Mouse (Mus musculus) liver, postnatal 0 days (tissue): ENCODE results near the gene Ackr3. TPM values are rescaled to one million over a fixed set of nuclear protein-coding genes. Genes with fewer than 3 reads are reported as not detected.

ENCODE experiments used
- ATAC-seq: fragments of 200-750 bp; cut with Nextera tagmentation; 2 replicates; pipeline ENCODE4 v1.8.0; 2017; ENCODE audit warnings: mild to moderate bottlenecking, moderate library complexity
- DNase-seq: peaks from one replicate; pipeline ENCODE4 v3.0.0-alpha.2; 2016
- H3K27ac ChIP-seq: fragments of 300-500 bp; sonication (generic); 2 replicates; pipeline ENCODE4 v1.5.1; 2014; ENCODE audit warnings: antibody characterized with exemption, moderate library complexity, mild to moderate bottlenecking, low read depth
- H3K27me3 ChIP-seq: fragments of 300-500 bp; sonication (generic); 2 replicates; pipeline ENCODE4 v1.6.1; 2014; ENCODE audit warnings: low read length, control low read depth, mixed read lengths; ENCODE audit not compliant: insufficient read depth
- H3K36me3 ChIP-seq: fragments of 300-500 bp; sonication (generic); replicated peaks from 2 replicates; pipeline ENCODE4 v1.6.1; 2014; ENCODE audit warnings: mild to moderate bottlenecking, control low read depth, low read length, moderate library complexity, mixed read lengths; ENCODE audit not compliant: insufficient read depth
- H3K4me1 ChIP-seq: fragments of 300-500 bp; sonication (generic); 2 replicates; pipeline ENCODE4 v1.6.1; 2014; ENCODE audit warnings: antibody characterized with exemption, mild to moderate bottlenecking, control low read depth; ENCODE audit not compliant: insufficient read depth
- H3K4me2 ChIP-seq: fragments of 300-500 bp; sonication (generic); 2 replicates; pipeline ENCODE4 v1.6.1; 2014; ENCODE audit warnings: low read depth, mild to moderate bottlenecking, low read length, moderate library complexity, mixed read lengths
- H3K4me3 ChIP-seq: fragments of 300-500 bp; sonication (generic); 2 replicates; pipeline ENCODE4 v1.5.1; 2014; ENCODE audit warnings: low read depth, low read length
- H3K9ac ChIP-seq: fragments of 300-500 bp; sonication (generic); replicated peaks from 2 replicates; pipeline ENCODE4 v1.6.1; 2014; ENCODE audit warnings: mild to moderate bottlenecking, moderate library complexity
- H3K9me3 ChIP-seq: fragments of 300-500 bp; sonication (generic); 2 replicates; pipeline ENCODE4 v1.6.1; 2016; ENCODE audit warnings: mild to moderate bottlenecking, control low read depth, low read length, mixed read lengths
- CTCF ChIP-seq: sonication (generic); IDR thresholded peaks from 2 replicates; pipeline ENCODE4 v1.5.1; 2016; ENCODE audit warnings: antibody characterized with exemption, low read depth
- EP300 ChIP-seq: IDR thresholded peaks from 2 replicates; pipeline ENCODE4 v1.6.1; 2016; ENCODE audit warnings: antibody characterized with exemption, low read depth, mild to moderate bottlenecking
- WGBS: fragments of 180-500 bp; shearing (Covaris S2); extraction: QIAGEN DNeasy Blood & Tissue Kit; methylation state at CpG from one replicate; pipeline ENCODE4 v1.1.7; 2014; ENCODE audit not compliant: insufficient replicate concordance; 5-methylcytosine and 5-hydroxymethylcytosine counted together
- polyA plus RNA-seq: library from polyadenylated mRNA; unstranded; fragments of >200 nt; fragmentation: Nextera tagmentation; extraction: Ambion mirVana; gene quantifications from 2 replicates; pipeline ENCODE4 v1.2.1, GENCODE M21; 2015

Gene Ackr3
- polyA plus RNA-seq, 1 experiment from 2014 or later = 2.5 TPM

DNA sequence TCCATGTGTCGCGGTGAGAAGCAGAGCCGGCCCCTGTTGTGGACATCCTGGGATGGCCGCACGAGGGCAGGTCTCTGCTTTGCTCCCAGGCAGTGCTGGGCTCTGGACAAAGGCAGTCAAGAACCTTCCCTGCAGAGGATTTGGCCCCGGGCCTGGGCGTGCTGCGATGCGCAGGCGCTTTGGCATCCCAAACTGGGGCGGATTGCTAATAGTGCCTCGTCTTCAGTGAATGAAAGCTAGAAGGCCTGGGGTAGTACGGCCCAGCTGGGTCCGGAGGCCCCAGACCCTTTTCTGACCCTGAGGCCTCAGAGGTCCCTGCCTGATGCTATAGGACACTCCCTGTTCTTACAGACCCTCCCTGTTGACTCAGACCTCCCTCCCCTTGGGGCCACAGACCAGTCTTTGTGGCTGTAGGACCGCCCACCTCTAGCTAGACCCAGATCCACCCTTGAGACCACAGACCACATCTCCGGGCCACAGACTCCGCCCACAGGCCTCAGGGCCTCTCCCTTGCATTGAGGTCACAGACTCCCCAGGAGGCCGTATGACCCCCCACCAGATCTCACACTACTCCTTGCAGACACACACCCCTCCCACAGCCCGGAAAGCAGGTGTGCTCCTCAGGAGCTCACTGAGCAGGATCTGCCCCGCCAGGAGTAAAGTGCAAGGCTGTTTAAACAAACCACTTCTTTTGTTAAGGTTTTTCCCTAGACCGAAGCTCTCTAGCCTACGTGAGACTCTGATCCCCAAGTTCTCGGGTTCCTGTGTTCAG, 1.4 kb upstream of the Ackr3 start:
- Histone ChIP-seq H3K4me2 (no peak overlapping the region), H3K27me3 (peaks cover 38% of the 10 kb centered on the region), H3K27ac (no peak overlapping the region), H3K36me3 (no peaks in the 10 kb centered on the region), H3K9me3 (no peaks in the 10 kb centered on the region), H3K9ac (no peak overlapping the region), H3K4me3 (no peak overlapping the region), H3K4me1 (no peaks in the 10 kb centered on the region)
- TF ChIP-seq EP300 (no peak), CTCF (peak; percentile 33; the same call in 1 of the 2 replicates)
- DNase-seq = peak; percentile 28
- WGBS = 17% methylated on average over 23 of the region's 23 CpGs
- no peak for ATAC-seq

DNA sequence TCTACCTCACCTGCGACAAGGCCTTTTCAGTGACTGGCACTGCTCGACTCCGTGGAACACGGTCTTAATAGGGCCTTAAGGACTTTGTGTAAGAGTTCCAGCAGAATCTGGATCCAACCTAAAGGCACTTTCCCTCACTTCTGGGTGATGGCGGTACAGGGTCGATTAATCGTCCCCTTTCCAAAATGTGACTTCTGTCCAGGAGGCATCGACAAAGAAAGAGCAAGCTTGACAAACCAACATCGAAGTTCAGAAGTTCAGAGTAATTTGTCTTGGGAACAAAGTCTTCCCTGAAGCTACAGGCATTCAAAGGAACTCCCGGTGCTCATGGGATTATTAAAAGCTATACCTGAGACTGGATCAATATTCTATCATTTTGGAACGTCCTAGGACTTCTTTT, 439 bp upstream of the Ackr3 start:
- no peak overlapping the region for H3K9ac ChIP-seq
- H3K27me3 ChIP-seq = peaks cover 38% of the 10 kb centered on the region
- H3K4me3 ChIP-seq = no peak overlapping the region
- TF ChIP-seq EP300 (no peak), CTCF (no peak)
- H3K4me1 ChIP-seq = no peaks in the 10 kb centered on the region
- peak overlapping the region; percentile 33; the same call in 1 of the 2 replicates for H3K4me2 ChIP-seq
- 17% methylated on average over 11 of the region's 11 CpGs for WGBS
- H3K9me3 ChIP-seq = no peaks in the 10 kb centered on the region
- no peaks in the 10 kb centered on the region for H3K36me3 ChIP-seq
- no peak overlapping the region for H3K27ac ChIP-seq
- DNase-seq = no peak
- no peak for ATAC-seq

DNA sequence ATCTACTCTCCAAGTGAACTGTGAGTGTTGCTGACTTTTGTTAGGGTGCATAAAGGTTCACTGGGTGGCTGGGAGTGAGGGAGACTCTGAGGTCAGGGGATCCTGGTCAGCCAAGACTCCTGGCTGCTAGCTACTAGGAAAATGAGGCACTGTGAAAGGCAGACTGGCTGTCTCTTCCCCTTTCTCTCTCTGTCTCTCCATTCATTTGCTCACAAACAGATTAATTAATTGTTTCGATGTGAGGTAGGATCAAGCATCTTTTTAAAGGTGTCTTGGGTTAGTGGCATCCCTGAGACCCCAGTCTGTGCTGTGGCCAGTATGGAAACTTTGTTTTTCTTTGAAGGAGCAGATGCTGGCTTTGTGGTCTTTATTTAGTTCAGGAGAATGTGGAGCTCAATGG, 1.0 kb downstream of the Ackr3 start:
- no peaks in the 10 kb centered on the region for H3K36me3 ChIP-seq
- WGBS = 52% methylated on average over 1 of the region's 1 CpGs
- H3K9ac ChIP-seq = peak overlapping the region; percentile 16; the same call in 1 of the 2 replicates
- ATAC-seq = no peak
- peaks cover 38% of the 10 kb centered on the region for H3K27me3 ChIP-seq
- H3K27ac ChIP-seq = no peak overlapping the region
- peak overlapping the region; percentile 7; the same call in 1 of the 2 replicates for H3K4me3 ChIP-seq
- no peak for DNase-seq
- H3K9me3 ChIP-seq = no peaks in the 10 kb centered on the region
- TF ChIP-seq CTCF (no peak), EP300 (no peak)
- peak overlapping the region; percentile 38 for H3K4me2 ChIP-seq
- H3K4me1 ChIP-seq = no peaks in the 10 kb centered on the region

DNA sequence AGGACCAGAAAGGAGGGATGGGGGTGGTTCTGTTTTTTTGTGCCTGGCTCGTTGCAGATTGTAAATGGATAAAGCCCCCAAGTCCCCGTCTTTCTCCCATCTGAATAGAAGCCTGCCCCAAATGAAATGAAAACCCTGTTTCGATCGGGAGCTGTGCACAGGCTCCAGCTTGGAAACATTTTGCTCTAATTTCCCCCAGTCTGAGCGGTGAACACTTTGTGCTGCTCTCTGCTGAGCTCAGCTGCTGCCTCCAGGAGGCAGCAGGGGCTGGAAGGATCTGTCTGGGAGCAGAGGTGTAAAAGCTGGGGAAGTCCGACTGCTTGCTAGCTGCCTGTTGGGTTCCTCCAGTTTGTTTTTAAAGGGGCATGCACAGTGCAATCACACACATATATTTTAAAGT, 1.4 kb downstream of the Ackr3 start:
- H3K4me3 ChIP-seq = peak overlapping the region; percentile 7; the same call in 1 of the 2 replicates
- H3K4me1 ChIP-seq = no peaks in the 10 kb centered on the region
- peak overlapping the region; percentile 16; the same call in 1 of the 2 replicates for H3K9ac ChIP-seq
- no peak for ATAC-seq
- no peak overlapping the region for H3K27ac ChIP-seq
- peak; percentile 54 for TF ChIP-seq CTCF
- TF ChIP-seq EP300 = no peak
- H3K4me2 ChIP-seq = peak overlapping the region; percentile 38; the same call in 1 of the 2 replicates
- no peak for DNase-seq
- no peaks in the 10 kb centered on the region for H3K9me3 ChIP-seq
- peaks cover 38% of the 10 kb centered on the region for H3K27me3 ChIP-seq
- H3K36me3 ChIP-seq = no peaks in the 10 kb centered on the region
- WGBS = 12% methylated on average over 6 of the region's 6 CpGs

DNA sequence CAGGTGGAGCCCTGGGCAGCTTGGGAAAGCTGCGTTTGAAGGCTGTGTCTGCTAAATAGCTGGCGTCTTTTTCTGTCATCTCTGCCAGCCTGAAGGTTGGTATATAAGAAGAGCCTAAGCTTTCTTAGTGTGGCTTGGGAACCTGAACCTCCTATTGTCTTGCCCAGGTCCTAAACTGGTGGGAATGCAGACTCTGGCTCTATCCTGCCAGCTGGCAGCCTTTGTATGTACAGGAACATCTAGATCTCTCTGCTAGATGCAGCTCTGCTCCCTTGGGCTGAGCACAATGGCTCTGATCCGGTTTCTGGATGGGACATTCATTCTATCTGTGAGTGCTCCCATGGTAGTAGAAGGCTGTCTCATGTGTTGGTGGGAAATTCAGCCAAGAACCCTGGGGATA, 2.9 kb downstream of the Ackr3 start:
- H3K27me3 ChIP-seq = peaks cover 36% of the 10 kb centered on the region
- no peak overlapping the region for H3K4me2 ChIP-seq

DNA sequence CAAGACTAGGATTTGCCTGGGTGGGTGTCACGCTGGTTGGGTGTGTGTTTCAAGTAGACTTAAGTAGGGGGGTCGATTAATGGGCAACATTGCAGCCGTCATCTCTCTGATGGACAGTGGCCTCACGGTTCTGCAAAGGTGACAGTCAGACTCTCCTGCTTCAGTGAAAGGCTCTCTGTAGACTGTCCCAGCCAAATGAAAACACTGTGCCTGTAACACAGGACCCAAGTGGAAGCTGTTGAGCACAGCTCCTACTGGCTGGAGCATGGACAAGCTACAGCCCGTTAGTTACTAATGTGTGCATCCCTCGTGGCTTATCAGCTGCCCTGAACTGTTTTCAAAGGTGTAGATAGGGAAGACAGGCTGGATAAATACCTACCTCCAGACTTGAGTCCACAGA, 3.5 kb downstream of the Ackr3 start:
- DNase-seq = no peak
- TF ChIP-seq CTCF (no peak), EP300 (no peak)
- WGBS = 63% methylated on average over 6 of the region's 6 CpGs
- Histone ChIP-seq H3K4me3 (no peak overlapping the region), H3K27ac (no peak overlapping the region), H3K9ac (no peak overlapping the region), H3K36me3 (no peaks in the 10 kb centered on the region), H3K4me1 (no peaks in the 10 kb centered on the region), H3K9me3 (no peaks in the 10 kb centered on the region), H3K4me2 (no peak overlapping the region), H3K27me3 (peaks cover 32% of the 10 kb centered on the region)
- no peak for ATAC-seq

More for the DNA sequence above, 2.9 kb downstream of the Ackr3 start:
- no peak overlapping the region for H3K4me3 ChIP-seq
- TF ChIP-seq CTCF (no peak), EP300 (no peak)
- H3K36me3 ChIP-seq = no peaks in the 10 kb centered on the region
- no peaks in the 10 kb centered on the region for H3K4me1 ChIP-seq
- H3K9ac ChIP-seq = no peak overlapping the region
- ATAC-seq (no peak), DNase-seq (no peak)
- 59% methylated on average over 3 of the region's 3 CpGs for WGBS
- H3K27ac ChIP-seq = no peak overlapping the region
- H3K9me3 ChIP-seq = no peaks in the 10 kb centered on the region
